Mouse (Mus musculus) ovary, postnatal 14 days (tissue): ENCODE measurements at regions not wholly inside any gene's neighbourhood (a gene's known extent, or its start where the extent isn't known, plus 50 kb on each side); places are given as distances from the start of the nearest gene placed in this dataset.

Experiments
- DNase-seq: peaks from one replicate; pipeline ENCODE4 v3.0.0; 2022; ENCODE audit warnings: low spot score

DNA sequence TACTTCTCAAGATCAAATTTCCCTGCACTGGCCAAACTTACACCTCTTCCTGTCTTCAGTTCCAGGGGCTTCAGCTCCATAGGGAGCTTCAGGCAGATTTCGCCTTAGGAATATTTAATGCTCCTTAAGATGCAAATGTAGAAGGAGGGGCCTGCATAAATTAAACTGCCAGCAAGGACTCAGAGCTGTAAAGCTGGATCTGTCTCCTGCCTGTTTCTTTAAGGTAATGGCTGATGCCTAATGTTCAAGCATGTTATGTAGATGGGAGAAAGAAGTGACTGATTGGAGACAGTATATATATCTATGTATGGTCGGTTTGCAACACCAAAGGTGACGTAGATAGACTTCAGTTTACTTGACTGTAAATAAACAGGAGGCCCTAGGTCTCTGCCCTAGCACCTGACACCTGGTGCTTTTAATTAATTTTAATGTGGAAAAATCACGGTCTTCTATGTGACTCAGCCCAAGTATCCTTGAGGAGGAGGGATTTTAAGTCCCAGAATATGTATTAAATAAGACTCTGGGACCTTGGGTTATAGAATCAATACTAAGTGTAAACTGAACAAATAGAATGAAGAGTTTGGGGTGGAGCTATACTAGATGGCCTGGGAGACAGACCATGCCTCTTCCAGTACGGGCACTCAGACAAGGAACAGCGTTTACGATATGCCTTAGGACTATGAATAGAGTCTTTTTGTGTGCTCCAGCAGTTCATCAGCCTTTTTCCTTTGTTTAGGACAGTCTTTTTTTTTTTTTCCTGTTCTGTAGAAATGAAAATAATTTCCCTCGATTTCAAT is 651.7 kb upstream of the Lmcd1 start:
- DNase-seq, result no peak

DNA sequence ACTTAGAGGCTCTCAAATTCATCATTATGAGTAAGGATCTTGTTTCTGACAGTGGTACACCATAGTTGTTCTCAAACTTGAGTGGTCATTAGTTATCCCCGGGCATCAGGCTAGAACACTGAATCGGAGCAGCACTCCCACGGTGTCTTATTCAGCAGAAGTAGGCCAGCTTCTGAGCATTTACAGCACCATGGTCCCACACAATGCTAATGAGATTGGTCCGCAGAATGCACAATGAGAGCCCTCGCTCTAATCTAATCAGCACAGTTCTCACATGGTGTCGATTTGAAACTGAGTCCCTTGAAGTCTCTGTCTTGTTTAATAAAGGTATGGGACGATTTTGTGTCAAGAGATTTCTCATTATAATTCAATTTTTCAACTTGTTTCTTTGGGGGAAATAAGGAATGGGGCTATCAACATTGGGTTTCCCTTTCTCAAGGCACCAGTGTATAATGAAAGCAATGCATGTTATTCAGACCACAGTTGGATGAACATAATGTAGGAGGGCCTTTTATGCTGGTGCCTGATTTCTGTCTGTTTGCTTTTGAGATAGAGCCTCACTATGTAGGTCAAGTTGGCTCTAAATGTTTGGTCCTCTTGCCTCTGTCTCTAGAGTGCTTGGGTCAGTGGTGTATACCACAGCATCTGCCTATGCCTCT is 650.9 kb upstream of the Lmcd1 start:
- DNase-seq, result no peak

DNA sequence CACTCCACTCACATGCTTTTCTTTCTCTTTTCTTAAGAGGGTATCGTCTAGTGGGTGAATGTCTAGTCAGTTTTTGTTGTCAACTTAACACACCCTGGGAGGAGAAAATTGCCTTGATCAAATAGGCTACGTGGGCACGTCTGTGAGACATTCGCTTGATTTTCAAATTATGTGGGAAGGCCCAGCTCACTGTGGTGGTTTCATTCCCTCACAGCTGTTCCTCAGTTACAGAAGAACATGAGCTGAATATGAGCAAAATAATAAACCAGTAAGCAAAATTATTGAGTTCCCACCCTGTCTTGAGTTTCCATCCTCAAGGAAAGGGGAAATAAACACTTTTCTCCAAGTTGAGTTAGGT is 650.4 kb upstream of the Lmcd1 start:
- DNase-seq, result no peak

DNA sequence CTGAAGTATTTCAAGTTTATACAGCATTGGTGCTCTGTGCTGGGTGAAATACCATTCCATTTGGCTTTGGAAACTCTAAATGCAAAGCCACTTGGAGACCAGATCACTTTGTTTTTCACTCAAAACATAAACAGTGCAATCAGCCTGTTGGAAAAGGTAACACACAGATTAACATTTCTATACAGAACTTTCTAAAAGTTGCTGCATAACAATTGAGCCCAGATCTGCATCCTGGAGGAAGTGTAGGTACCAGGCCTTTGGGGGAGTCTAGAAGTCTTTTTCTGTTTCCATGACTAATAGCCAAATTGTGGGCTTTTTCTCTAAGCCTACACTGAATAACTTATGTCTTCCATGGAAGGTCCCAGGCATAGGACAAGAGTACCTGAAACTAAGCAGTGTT is 648.1 kb upstream of the Lmcd1 start:
- no peak for DNase-seq

DNA sequence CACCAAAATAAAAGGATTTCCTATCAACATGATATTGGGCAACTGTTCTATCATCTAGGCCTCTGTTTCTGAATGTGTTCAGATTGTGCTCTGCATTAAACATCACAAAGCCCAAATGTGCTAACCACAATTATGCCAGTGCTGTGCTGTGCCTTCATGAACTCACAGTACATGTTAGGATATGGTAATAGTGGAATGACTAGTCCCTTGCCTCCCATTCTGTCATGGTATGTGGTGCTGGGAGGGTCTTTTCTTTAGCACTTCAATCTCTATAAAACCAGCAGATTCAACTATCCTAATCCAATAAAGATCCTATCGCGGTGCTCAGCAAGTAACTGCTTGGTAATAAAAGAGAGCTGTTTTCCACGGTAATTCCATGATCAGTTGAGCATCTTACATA is 620.8 kb upstream of the Lmcd1 start:
- DNase-seq, result no peak

DNA sequence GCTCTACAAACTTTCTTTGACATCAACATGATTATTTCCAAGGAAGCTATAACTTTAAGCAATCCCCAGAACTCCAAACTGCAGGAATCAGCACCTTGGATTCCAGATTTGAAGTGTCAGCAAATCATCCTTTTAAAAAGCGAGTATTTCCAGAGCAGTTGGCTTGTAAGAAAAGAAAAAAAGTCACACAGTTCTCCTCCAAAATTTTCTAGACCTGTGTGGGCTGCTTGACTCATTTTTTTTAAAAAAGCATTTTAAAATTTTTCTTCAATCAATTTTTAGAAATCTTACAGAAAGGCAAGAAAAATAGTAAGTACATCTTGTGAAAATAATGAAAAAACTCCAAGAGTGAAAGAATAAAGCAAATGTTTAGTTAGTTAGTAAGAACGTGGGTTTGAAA is 613.6 kb upstream of the Lmcd1 start:
- DNase-seq, result no peak

DNA sequence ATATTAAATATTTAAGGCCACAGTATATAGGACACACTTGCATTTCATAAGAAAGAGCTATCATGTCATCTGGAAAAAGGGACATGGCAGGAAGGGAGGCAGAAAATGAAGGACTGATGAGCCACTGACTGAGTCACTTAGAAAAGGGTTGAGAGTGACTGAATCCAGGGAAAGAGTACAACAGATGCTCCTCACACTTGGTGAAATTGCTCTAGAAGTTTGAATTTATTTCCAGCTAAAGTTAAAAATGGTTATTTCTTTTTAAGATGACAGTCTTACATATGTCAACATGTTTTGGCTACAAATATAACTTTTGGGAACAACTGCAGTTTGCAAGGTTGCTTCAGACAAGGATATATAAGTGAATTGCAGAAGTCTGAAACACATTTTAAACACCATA is 609.0 kb upstream of the Lmcd1 start:
- DNase-seq, result no peak

DNA sequence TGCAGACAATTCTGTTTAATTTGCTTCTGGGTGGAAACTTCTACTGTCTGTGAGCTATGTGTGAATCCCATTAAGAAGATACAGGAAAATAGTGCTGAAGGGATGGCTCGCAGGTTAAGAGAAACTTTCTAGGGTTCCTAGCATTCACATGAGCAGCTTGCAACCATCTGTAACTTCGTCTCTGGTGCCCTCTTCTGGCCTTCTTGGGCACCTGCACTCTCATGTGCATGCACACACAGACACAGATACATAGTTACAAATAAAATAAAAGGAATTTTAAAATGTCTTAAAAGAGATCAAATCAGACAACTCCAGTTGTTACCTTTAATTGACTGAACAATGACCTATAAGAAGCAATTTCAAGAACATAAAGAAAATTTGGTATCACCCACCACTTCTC is 588.6 kb upstream of the Lmcd1 start:
- DNase-seq, result no peak

DNA sequence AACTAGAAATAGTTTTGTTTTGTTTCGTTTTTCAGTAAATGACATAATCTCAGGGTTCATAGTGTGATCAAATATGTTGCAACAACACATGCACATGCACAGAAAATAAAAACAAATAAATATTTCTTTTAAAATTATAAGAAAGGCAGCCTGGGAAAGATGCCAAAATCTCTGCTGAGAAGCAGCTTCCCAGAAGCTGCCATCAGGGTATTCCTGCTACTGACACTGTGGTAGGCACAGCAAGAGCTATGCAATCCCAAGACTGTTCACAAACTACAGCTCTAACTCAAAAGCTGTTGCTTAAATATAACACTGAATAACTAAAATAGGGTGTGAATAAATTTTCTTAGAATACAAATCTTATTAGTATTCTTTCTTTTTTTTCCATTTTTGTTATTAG is 570.7 kb upstream of the Lmcd1 start:
- no peak for DNase-seq

DNA sequence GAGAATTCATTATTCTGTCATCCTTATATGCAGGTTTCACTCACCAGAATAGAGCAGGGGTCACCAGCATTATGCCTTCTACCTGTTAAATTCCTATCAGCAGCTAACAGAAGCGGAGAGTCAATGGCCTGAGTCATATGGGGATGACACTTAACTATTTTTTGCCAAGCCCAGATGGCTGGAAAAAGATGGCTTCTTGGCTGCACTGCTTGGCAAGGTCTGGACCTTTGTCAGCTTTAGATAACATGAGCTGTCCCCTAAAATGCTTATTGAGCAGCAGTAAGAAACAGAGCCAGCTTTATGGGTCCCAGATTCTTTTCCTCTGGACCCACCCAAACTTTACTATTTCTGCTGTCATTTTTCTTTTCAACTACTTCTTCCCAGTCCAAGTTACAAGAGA is 565.3 kb upstream of the Lmcd1 start:
- DNase-seq, result no peak

DNA sequence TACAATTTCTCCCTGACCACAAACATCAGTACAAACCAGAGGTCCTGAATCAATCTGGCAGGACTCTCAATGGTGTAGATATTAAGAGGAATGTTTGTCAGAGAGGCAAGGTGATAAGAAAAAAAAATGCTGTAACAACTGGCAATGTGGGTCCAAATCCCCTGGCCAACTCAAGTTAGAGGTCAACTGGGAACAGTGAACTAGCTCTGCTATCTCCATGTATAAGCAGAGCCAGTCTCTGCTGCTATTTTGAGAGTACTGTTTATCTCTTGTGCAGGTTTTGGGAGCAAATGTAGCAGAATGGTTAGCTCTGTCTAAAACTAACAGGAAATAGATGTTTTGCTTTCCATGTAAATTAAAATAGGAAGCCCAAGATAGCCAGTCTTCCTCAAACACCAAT is 547.6 kb upstream of the Lmcd1 start:
- DNase-seq, result no peak

DNA sequence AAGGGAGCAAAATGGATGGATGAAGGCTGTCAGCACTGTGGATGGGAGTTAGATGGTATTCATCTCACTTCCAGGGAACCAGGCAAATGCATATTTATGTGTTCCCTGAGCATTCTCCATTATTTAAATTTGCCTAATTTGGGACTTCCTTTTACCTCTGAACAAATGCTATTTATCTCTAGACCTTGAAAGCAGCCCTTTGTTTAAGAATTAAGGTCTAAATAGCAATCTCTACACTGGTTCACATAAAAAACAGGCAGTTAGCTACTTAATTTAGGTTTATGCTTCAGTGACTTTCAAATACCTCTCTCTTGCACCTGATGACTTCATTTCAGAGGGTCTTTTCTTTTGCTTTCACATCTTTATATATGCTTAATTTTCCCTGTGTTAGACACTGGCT is 543.2 kb upstream of the Lmcd1 start:
- DNase-seq, result no peak

DNA sequence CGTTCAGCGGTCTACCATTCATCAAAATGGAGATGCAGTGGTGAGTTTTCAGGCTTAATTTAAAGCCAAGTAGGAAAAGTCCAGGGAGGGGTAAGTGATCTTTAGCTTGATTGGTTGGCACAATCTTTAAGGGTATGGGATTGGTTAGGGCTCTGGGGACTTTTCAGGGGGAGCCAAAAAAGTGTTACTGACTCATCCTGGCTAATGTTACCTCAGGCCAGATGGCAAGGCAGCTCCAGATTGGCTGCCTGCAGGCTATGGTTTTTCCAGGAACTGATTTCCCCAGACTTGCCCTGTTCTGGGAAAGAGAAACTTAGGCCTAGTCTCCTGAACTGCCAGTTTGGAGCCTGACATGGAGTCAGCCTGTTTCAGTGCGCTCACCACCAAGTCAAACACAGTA is 539.6 kb upstream of the Lmcd1 start:
- no peak for DNase-seq

DNA sequence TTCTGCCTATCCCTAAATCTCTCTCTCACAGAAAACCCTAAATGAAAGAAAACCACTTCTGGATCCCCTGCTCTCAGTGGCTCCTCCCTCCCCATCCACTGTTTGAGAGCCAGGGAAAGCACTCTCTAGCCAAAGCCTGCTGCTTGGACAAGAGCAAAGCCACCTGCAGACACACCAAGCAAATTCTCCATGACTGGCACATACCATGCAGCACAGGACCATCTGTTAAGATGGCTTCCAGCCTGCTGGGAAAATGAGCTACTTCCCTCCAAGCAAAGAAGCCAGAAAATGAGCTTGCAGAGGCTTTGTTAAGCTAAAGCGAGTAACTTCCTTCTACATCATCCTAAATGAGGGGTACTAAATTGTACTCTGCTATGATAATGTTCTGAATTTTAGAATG is 534.6 kb upstream of the Lmcd1 start:
- no peak for DNase-seq

DNA sequence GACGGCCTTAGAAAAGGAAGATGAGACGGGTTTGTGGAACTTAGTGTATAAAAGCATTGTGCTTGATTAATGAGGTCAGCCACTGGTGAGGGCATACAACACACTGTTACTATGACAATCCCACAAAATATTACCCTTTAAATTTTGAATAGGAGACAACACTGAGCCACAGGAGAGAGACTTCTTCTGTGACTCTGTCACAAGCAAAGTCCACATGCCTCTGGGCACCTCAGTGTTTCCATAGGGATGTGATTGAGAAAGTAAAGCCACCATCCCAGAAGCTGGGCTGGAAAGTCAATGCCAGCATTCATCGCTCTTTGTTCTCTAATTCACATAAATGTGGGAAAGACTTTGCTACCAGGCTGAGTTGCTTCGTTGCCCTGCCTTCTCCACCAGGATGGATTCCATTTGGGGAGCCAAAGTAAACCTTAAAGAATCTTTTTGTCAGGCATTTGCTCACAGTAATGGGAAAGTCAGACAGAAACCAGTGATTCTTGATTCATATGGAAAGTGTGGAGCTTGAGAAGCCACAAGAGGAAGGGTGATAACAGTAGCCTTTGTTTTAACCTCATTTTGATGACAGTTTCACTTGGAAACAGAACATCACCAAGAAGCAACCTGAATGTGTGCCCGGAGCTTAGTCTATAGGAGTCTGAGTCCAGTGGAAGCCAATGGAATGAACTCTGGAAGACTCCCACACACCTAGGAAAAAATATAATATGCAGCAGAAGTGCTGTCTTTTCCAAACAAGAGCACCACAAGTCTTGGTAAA is 491.7 kb upstream of the Lmcd1 start:
- DNase-seq, result no peak

DNA sequence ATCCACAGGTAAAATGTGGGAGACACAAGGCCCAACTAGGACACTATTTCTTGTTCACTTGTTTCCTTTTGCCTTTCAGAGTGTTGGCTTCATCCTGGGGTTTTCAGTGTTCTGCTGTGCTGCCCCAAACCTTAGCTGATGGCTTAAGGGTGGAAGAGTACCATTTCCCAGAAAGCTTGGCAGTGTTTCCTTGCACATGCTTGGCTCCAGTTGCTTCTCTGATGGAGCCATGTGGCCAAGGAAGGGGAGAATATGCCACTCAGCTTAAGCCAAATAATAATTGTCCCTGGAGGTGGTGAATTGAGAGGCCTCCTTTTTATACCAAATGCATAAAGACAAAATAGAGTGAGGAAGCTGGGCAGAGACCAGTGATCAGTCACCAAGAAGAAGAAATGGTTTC is 464.9 kb upstream of the Lmcd1 start:
- DNase-seq, result no peak

DNA sequence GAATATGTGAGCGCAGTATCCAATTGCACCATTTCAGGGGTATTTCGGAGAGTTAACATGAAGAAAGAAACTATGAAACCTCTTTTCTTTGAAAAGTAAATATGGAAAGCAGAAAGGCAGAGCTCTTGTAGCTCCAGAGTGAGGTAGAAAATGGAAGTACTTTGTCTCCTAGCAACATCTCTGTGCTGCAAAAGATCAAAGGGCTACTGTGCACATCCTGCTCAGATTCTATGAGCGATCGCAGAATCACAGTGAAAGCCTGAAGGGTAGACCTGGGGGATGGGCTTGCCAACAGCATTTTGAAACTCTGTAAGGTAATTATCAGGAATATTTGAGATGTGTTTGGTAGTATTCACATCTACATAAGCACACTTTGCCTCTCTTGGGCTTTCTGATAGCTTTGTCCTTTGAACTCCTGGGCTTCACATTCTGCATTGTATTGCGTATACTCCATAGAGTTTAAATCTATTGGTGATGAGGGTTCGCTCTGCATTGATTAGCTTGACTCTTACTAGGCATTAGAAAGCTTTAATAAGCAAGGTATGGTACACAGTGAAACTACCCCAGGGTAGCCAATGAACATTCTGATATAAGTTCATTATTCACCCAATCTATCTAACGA is 459.5 kb upstream of the Lmcd1 start:
- DNase-seq, result no peak

DNA sequence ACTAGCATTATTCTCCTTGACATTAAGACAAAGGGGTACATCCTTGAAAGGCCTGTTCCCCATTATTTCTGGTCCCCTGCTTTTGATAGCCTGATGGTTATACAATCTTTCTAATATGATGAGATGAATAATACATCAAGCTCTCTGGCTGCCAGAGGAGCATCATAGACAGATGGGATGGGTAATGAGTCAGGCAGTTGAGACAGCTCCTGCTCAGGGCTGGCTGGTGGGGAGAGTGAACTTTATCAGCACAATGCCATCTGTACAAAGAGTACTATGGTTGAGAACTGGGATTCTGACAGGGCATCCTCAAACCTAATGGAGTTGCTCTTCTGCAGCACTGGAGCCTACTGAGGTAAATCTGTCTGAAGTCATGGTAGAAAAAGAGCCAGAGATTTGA is 458.4 kb upstream of the Lmcd1 start:
- no peak for DNase-seq

DNA sequence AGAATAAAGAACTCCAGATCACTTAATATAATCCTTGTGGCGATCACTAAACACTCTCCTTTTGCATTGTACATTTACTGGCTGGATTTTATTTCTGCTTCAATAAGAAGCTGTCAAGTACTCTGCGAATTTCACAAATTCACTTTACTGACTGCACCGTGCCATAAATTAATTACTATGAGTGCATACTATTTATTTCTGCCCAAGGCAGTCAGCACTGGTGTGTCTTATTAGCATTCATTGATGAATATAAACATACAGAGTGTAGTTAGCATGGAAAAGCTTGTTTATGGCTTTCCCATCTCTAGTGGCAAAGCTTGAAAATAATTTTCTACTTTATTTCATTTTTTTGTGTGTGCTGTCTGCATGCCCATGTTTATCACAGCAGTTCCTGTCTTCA is 453.3 kb upstream of the Lmcd1 start:
- no peak for DNase-seq

DNA sequence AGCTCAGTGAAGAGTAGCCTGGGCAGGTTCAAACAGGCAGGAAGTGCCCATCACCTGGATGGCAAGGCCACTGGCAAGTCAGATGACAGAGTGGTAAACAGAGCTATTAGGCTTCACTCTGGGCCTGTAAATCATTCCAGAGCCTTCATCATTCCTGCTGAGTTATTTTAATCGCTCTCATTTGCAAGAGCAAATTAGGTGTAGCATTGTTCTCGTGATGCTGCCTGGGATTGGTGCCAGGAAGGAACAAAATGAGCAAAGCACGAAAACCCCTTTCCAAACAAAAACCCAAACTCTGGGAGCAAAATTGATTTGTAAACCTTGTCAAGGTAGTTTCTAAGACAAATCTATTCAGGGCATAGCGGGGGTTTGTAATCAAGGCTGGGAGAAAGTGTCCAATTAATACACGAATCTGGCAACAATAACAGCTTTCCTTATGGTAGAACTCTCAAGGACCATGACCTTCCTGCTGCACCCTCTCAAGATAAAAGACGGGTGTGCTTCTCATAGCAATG is 429.2 kb upstream of the Lmcd1 start:
- no peak for DNase-seq

DNA sequence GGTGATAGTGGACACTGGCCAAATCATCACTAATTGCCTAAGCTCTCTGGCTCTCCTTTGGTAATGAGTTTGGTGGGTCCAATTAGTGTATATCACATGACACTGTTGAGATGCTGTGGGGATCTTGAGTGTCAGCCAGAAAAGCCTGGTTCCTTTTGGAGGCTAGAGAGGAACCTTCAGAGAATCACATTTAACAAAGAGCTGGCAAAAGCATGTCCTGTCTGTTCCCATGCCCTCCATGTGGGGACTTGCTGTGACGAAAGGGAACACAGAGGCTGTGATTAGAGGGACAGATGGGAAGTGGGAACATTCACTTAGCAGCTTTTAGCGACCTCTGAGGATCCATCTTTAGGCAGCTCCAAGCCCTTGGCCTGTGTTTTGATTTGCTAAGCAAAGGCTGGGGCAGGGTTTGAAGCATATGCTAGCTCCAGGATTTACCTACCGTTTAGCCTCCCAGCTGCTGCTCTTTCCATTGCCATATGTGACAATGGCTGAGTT is 407.4 kb upstream of the Lmcd1 start:
- DNase-seq, result no peak

DNA sequence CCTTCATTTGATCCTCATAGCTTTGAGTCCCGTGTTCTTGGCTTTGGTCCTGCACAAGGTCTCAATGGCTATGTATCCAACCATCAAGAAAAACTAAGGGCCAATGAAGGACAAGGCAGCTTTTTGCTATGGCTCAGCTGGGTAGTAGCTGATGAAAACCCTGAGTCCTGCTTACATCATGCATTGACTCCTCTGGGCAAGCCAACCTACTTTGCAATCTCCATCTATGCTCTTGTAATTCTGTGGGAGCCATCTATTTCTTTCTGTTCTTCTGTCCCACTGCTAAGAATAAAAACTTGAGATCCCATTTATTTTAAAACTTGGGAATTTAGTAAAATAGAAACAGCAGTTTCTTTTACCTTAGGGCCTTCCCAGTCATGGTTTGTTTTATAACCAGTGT is 391.0 kb upstream of the Lmcd1 start:
- DNase-seq, result no peak

DNA sequence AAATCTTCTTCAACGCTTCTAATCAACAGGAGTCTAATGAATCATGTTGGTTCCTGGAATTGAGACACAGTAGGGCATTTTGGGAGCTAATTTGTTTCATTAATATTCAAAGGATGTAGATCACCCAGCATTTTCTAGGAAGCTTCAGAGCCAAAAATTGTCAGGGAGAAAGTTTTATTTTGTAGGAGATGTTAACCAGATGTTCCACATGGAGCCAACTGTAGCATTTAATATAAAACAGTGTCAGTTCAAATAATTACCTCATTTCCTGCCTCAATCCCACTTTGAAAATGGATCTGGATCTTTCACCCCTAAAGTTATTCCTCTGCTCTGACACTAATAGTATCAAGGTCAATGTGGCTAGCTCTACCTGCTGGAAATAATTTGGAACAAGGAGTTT is 389.6 kb upstream of the Lmcd1 start:
- no peak for DNase-seq
